Mouse (Mus musculus): ENCODE measurements at regions not wholly inside any gene's neighbourhood (a gene's known extent, or its start where the extent isn't known, plus 50 kb on each side); places are given as distances from the start of the nearest gene placed in this dataset.
A peak's percentile ranks its signal among the peaks of the same experiment; 100 is the strongest.

DNA sequence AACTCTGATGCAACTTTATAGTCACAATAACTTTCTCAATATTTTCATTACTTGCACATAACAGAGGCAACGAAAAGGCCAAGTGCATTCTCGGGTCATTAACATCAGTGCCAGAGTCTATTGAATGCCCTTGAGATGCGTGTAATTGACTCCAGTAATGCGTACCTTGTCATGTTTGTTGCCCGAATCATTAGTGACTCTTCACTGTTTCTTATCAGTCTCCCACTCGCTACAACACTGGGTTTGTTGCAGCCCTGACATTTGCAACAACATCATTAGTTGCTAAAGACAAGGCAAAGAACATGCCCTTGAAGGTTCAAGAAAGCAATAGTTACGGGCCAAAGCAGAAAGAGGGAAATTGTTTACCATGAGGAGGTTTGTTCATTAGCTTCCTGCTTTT lies 299.8 kb downstream of the Ostf1 start:
- Histone ChIP-seq H3K9me3 (replicated peaks) (no peaks in the 10 kb centered on the region), H3K27ac (no peak overlapping the region), H3K27me3 (ENCODE audit: low read depth, poor library complexity, severe bottlenecking) (no peaks in the 10 kb centered on the region), H3K4me1 (peaks cover 20% of the 10 kb centered on the region), H3K4me3 (no peak overlapping the region), H3K36me3 (no peaks in the 10 kb centered on the region)
- WGBS, result 83% methylated on average over 7 of the region's 7 CpGs
- no peak for DNase-seq (ENCODE audit: low spot score)

DNA sequence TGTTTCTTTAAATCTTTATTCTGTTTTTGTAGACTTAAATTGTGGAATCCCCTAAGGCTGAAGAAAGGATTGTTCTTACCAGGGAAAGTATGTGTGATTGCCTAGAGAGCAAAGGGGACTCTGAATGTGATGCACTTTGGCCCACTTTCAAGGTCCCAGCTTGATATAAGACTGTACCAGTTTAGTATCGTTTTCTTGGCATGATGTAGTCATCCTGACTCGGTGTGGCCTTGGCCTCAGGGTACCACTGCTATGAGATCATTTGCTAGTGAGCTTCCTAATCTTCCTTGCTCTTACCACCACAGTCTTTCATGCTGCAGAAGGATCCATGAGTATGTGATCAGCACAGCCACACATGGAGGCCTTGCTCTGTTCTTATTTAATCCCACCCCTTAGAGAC lies 302.2 kb downstream of the Ostf1 start:
- Histone ChIP-seq H3K4me3 (no peak overlapping the region), H3K27ac (no peak overlapping the region), H3K36me3 (no peaks in the 10 kb centered on the region), H3K27me3 (ENCODE audit: low read depth, poor library complexity, severe bottlenecking) (no peaks in the 10 kb centered on the region), H3K4me1 (peaks cover 16% of the 10 kb centered on the region), H3K9me3 (replicated peaks) (no peaks in the 10 kb centered on the region)
- no peak for DNase-seq (ENCODE audit: low spot score)
- WGBS, result 92% methylated on average over 2 of the region's 2 CpGs

- 81% methylated on average over 1 of the region's 1 CpGs for WGBS
- Histone ChIP-seq H3K27me3 (ENCODE audit: low read depth, poor library complexity, severe bottlenecking) (no peaks in the 10 kb centered on the region), H3K4me1 (no peaks in the 10 kb centered on the region), H3K36me3 (no peaks in the 10 kb centered on the region), H3K9me3 (replicated peaks) (no peaks in the 10 kb centered on the region), H3K27ac (no peak overlapping the region), H3K4me3 (no peak overlapping the region)
- DNase-seq (ENCODE audit: low spot score), result no peak
Measured at GRCm38 (mm10) chr19:18318391-18318944, 313.2 kb downstream of the Ostf1 start.

- Histone ChIP-seq H3K27ac (no peak overlapping the region), H3K36me3 (no peaks in the 10 kb centered on the region), H3K9me3 (replicated peaks) (no peaks in the 10 kb centered on the region), H3K4me3 (no peak overlapping the region), H3K4me1 (peaks cover 8% of the 10 kb centered on the region; the same call in 1 of the 2 replicates), H3K27me3 (ENCODE audit: low read depth, poor library complexity, severe bottlenecking) (no peaks in the 10 kb centered on the region)
- no peak for DNase-seq (ENCODE audit: low spot score)
- WGBS, result 54% methylated on average over 1 of the region's 1 CpGs
Measured at GRCm38 (mm10) chr19:18273415-18273814, 358.2 kb downstream of the Ostf1 start.

DNA sequence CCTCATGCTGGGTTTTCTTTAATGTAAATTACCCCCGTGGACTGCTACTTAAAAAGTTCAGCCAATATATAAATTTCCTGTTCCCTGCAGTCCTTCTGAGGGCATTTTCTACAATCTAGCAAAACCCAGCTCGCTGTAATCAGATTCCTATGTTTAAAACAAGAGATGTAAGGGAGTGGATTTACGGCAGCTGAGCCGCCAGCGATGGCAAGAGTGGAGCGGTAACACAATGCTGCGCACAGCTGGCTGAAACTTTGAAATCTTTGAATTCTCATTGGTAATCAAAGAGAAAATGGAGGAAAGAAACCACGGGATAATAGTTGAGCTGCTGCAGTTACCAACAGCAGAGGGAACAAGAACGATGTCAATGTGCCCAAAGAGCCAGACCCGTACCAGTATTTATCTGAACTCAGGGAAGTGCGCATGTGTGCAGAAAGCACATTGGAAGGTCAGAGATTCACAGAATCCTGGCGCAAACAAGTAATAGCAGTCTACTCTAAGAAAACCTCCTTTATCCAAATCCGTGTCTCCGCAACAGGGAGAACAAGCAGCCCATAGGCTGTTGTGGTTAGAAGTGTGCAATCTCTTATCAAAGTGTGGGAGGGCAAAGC lies 376.4 kb downstream of the Ostf1 start:
- no peak overlapping the region for H3K4me3 ChIP-seq
- 82% methylated on average over 14 of the region's 14 CpGs for WGBS
- peak; percentile 31 for DNase-seq (ENCODE audit: low spot score)
- H3K27me3 ChIP-seq (ENCODE audit: low read depth, poor library complexity, severe bottlenecking), result no peaks in the 10 kb centered on the region
- peaks cover 6% of the 10 kb centered on the region; the same call in 1 of the 2 replicates for H3K4me1 ChIP-seq
- no peak overlapping the region for H3K27ac ChIP-seq
- H3K36me3 ChIP-seq, result no peaks in the 10 kb centered on the region
- H3K9me3 ChIP-seq (replicated peaks), result no peaks in the 10 kb centered on the region

DNA sequence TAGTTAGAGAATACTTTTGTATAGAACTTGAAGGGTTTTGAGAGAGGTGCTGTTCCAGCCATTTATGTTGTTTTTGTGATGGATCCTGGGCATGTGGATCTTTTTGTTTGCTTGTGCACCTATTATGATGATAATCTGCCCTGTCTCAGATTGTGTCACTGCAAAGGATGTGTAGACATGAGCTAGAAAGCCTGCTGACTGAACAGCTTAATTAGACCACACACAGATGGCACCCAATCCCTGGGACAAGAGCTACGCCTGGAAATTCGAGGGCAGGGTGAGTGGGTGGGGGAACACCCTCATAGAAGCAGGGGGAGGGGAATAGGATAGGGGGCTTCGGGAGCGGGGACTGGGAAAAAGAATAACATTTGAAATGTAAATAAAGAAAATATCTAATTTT lies 378.3 kb downstream of the Ostf1 start:
- DNase-seq (ENCODE audit: low spot score), result no peak
- no peak overlapping the region for H3K27ac ChIP-seq
- no peaks in the 10 kb centered on the region for H3K27me3 ChIP-seq (ENCODE audit: low read depth, poor library complexity, severe bottlenecking)
- peaks cover 6% of the 10 kb centered on the region; the same call in 1 of the 2 replicates for H3K4me1 ChIP-seq
- no peak overlapping the region for H3K4me3 ChIP-seq
- 93% methylated on average over 4 of the region's 4 CpGs for WGBS
- no peaks in the 10 kb centered on the region for H3K9me3 ChIP-seq (replicated peaks)
- H3K36me3 ChIP-seq, result no peaks in the 10 kb centered on the region

All from limb, embryonic 10.5 days (tissue).